Mouse (Mus musculus) small intestine, adult 2 months (tissue): Measurements from ENCODE around the gene Uckl1.

ENCODE experiments used
- CTCF ChIP-seq: fragments of 200-500 bp; IDR thresholded peaks from 2 replicates; pipeline ENCODE4 v1.5.1; 2012; ENCODE audit warnings: low read depth, mild to moderate bottlenecking, control low read depth, inconsistent platforms, low read length, moderate library complexity, mixed read lengths; ENCODE audit not compliant: insufficient replicate concordance, insufficient read length; ENCODE audit errors: extremely low read depth
- POLR2A ChIP-seq: fragments of 200-500 bp; IDR thresholded peaks from 2 replicates; pipeline ENCODE4 v1.6.1; 2012; ENCODE audit warnings: low read depth, mild to moderate bottlenecking, control low read depth, inconsistent platforms, low read length, moderate library complexity

GRCm38 (mm10) chr2:181586124-181586523 is 1.4 kb upstream of the Uckl1 start:
- TF ChIP-seq POLR2A, result no peak
- TF ChIP-seq CTCF, result no peak
